Mouse (Mus musculus): ENCODE measurements at regions not wholly inside any gene's neighbourhood (a gene's known extent, or its start where the extent isn't known, plus 50 kb on each side); places are given as distances from the start of the nearest gene placed in this dataset.

- DNase-seq (ENCODE audit: low spot score), result no peak
These were observed 591.5 kb upstream of the A1bg start for GRCm38 (mm10) chr15:61514324-61514723.

DNA sequence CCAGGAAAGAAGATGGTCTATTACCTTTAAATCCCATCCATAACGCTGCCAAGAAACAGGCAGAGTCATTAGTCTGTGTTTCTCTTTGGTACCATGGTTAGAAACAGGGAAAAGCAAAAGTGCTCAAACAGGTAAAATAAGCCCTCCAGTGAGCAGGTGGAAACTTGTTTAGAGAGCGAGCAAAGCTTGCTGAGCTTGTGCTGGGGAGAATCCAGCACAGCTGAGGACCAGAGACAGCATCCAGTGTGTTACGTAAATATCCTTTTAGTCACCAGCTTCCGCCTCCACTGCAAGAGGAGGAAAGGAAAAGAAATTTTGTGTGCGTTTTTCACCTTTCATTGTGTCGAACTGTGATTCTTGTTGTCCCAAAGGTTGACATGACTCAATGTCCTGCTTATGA lies 586.0 kb upstream of the A1bg start:
- DNase-seq (ENCODE audit: low spot score), result no peak

- no peak for DNase-seq (ENCODE audit: low spot score)
These were observed 583.6 kb upstream of the A1bg start for GRCm38 (mm10) chr15:61506361-61506897.

- no peak for DNase-seq (ENCODE audit: low spot score)
These were observed 580.6 kb upstream of the A1bg start for GRCm38 (mm10) chr15:61503436-61503835.

DNA sequence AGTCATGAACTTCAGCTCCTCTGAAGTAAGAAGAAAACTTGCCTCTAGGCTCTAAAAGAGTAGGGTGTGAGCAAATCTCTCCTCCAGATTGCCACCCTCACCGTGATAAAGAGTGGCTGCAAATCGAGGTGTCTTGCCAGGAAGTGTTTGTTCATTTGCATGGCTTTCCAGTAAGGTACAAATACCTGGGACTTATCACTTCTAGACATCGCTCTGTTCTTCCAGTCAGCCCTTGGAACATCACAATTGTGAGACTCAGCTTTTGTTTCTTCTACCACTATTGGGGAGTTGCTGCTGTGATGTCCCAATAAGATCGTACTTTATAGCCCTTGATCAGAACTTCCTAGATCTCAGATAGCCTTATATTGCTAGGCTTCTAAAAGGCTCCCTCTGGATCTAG lies 566.9 kb upstream of the A1bg start:
- no peak for DNase-seq (ENCODE audit: low spot score)

DNA sequence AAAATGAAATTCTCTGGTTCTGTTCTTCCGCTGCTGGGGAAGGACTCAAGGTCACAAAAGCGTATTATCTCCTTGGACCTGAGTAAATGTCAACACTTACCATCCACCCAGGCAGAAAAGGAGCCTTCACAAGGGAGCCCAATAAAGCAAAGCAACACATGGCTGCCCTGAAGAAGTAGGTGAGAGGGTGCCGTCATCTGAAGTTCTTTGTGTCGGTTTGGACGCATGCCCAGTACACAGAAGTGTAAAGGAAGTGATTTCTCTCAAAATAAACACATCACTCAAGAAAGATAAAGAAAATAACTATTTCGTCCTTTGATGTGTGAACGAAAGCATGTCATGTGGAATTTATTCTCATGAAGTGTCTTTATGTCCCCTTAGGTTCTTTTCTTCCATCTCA lies 559.0 kb upstream of the A1bg start:
- DNase-seq (ENCODE audit: low spot score), result peak; percentile 10

DNA sequence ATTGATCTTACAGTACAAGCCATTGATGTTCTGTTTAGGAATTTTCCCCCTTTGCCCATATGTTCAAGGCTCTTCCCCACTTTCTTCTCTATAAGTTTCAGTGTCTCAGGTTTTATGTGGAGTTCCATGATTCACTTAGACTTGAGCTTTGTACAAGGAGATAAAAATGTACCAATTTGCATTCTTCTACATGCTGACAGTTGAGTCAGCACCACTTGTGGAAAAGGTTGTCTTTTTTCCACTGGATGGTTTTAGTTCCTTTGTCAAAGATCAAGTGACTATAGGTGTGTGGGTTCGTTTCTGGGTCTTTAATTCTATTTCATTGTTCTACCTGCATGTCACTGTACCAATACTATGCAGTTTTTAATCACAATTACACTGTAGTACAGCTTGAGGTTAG lies 551.1 kb upstream of the A1bg start:
- DNase-seq (ENCODE audit: low spot score), result no peak

DNA sequence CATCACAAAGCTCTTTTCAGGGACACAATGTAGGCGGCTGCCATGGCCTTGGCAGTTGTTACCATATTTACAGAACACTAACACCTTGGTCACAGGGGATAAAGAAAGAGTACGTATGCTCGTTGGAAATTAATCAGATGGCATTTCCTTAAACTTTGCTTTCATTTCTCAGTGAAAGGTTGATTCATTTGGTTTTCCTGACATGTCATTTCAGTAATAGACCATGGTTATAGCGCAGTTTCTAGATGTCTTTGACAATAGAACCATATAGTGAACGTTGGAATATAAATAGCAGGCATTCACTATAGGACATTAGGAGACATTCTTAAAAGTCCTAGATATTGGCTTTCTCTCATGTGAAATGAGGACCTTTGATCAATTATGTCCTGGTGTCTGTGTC lies 532.2 kb upstream of the A1bg start:
- no peak for DNase-seq (ENCODE audit: low spot score)

DNA sequence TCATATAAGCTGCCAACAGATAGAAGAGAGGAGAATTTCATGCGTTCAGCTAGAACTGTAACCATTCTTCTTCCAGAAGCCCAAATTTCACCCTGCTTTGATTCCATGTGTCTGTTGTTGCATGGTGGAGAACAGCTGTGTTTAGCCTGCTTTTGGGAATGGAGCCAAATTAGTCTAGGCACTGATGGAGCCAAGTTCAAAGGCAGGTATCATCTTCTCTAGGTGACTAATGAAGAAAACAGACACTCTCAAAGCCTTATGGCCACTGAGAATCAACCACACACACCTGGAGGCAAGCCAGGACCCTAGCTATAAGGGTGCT lies 531.5 kb upstream of the A1bg start:
- no peak for DNase-seq (ENCODE audit: low spot score)

DNA sequence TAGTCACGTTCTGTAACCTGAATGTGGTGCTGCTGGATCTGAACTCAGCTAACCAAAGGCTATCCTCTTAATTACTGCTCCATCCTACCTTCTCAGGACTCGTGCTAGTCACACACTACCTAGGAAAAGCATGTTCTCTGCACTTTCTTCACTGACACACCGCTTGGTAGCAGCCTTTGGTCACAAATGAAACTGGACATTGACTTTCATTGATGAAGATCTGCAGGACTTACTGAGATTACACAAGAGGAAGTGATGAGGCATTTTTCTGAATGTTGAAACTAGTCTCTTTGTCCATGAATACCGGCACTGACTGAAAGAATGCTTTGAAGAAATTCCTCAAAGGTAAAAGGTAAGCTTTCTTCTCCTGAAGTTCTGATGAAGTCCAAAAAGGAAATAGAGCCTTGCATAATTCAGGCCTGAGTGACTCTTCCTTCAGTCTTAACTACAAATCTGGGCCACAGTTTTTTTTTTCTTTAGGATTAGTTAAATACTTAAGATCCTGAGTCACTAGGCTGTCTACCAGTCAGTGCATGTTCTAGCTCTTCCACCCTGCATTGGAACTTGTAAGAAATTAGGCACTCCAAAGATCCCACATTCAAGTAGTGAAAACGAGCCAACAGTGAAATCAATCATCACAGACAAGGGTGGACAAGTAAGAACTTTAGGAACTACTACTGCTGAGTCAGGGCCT lies 531.0 kb upstream of the A1bg start:
- no peak for DNase-seq (ENCODE audit: low spot score)

DNA sequence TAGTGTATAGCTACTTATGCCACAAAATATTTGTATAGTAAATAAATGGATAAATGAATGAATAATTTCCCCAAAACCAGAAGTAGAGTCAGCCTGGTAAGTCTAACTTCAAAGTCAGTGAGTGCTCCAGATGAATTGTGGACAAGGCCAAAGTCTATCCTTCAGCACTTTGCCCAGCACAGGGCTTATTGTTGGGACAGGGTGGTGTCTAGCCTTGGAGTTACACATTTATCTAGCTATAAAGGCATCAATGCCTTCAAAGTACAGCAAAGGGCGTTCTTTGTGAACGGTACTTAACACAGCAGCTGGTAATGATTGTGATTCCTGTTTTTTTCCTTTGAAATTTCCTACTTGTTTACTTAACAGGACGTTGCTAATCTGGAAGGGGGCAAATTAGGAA lies 527.4 kb upstream of the A1bg start:
- no peak for DNase-seq (ENCODE audit: low spot score)

DNA sequence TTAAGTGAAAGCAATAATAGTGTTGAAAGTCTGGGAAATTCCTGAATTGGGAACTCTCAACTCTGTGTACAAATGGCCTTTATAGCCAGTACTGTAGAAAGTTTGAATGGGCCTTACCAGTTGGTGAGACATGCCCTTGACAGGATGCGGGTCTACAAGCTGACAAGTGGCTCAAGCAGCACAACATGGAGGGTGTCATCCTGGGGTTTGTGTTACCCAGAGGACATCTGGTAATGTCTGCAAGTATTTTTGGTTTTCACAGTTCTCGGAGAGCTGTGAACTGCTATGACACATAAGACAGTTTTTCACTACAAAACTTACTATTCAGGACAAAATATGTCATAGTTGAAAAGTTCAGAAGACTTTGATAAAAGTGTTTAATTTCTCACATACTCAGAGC lies 525.7 kb upstream of the A1bg start:
- DNase-seq (ENCODE audit: low spot score), result no peak

DNA sequence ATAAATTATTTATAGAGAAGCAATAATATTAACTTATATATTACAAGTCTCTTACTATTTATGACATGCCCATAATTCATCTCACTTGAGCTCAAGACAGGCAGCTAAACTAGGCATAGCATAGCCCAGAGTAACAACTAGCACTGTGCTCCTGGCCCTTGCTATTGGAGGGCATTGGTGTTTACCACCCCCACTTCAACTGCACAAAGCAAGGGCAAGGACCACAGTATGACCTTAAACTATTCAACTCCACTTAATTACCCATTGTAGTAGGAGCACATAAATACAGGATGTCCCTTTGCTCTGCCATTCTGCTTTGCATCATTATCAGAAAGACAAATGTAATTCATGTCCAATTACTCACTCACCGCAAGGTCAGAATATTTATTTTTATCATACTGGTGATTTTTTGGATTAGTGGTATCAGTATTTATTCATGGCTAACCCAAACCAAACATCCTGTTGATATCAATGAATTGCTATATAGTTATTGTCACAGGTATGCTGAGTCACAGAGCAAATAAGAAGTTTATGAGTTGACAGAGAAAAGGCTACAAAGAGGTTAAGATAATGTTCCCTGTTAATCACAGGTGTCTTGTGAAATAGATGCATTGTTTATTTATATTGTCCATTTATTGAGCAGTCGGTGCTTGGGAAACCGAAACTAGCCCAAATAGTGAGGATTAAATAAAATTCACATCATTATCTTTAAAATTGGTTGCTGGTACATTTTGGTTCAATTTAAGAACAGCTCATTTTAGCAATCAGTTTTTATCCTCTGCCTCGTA lies 523.4 kb upstream of the A1bg start:
- no peak for DNase-seq (ENCODE audit: low spot score)

- peak; percentile 34 for DNase-seq (ENCODE audit: low spot score)
These were observed 519.1 kb upstream of the A1bg start for GRCm38 (mm10) chr15:61441734-61442398.

GRCm38 (mm10) chr15:61441012-61441411 lies 518.2 kb upstream of the A1bg start:
- DNase-seq (ENCODE audit: low spot score), result no peak

DNA sequence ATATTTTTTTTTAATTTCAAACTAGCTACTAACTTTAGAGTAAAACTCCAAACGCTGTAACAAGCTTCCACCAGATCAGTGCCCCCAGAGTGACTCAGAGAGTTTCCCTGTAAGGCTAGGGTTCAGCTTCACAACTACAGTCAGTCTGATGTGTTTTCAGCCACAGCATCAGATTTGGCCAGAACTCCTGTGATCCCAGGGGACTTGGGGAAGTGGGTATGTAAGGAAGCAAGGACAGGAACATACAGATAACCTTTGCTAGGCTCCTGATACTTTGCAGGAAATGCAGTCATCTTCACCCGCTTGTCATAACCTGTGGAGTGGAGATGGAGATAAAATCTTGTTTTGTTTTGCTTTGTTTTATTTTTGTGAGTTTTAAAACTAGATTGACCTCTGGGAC lies 517.5 kb upstream of the A1bg start:
- no peak for DNase-seq (ENCODE audit: low spot score)

GRCm38 (mm10) chr15:61439623-61440170 lies 516.9 kb upstream of the A1bg start:
- peak; percentile 20 for DNase-seq (ENCODE audit: low spot score)

- no peak for DNase-seq (ENCODE audit: low spot score)
These were observed 506.1 kb upstream of the A1bg start for GRCm38 (mm10) chr15:61428818-61429415.

- no peak for DNase-seq (ENCODE audit: low spot score)
These were observed 500.2 kb upstream of the A1bg start for GRCm38 (mm10) chr15:61422989-61423388.

GRCm38 (mm10) chr15:61417506-61417905 lies 494.7 kb upstream of the A1bg start:
- DNase-seq (ENCODE audit: low spot score), result no peak

DNA sequence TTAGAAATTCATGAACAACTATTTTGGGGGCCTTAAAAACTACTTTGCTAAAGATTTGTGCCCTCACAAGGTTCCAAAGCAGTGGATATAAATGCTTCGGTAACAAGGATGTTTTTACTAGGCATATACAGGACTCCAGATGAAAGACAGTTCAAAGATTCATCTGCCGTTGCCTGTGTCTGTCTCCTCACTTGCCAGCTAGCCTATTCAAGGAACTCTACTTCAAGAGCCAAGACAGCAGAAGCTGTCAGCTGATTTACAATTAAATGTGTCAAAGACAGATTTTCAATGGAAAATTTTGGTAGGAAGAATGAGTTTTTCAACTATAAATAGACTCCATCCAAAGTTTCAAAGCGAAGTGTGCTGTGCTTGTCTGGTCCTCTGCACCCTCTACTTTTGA lies 494.0 kb upstream of the A1bg start:
- no peak for DNase-seq (ENCODE audit: low spot score)

DNA sequence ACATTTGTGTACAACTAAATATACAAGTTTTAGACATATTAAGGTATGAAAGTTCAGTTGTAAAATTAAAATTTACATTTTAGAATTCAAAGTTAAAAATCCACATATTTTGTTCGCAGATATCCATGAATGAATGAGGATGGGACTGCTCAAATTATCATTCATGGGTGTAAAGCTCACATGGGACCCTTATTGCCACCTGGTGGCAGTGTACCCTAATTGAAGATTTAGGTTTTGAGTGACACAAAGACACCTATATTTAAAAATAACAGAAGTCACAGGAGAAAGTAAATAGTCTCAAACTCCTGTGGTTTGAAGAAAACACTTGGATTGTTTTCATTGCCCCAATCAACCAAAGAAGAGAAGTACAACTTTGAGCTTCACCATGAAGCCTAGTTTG lies 492.8 kb upstream of the A1bg start:
- peak; percentile 34 for DNase-seq (ENCODE audit: low spot score)
